Mouse (Mus musculus) heart, embryonic 10.5 days (tissue): ENCODE results near the gene Ipp. TPM values are rescaled to one million over a fixed set of nuclear protein-coding genes. Genes with fewer than 3 reads are reported as not detected.

ENCODE experiments used
- DNase-seq: peaks from one replicate; pipeline ENCODE4 v3.0.0-alpha.2; 2017; ENCODE audit warnings: low spot score
- H3K27ac ChIP-seq: fragments of 300-500 bp; sonication (generic); 2 replicates; pipeline ENCODE4 v1.5.1; 2016; ENCODE audit warnings: mild to moderate bottlenecking
- H3K27me3 ChIP-seq: fragments of 300-500 bp; sonication (generic); 2 replicates; pipeline ENCODE4 v1.6.1; 2016; ENCODE audit warnings: mild to moderate bottlenecking; ENCODE audit not compliant: poor library complexity, insufficient read depth, severe bottlenecking
- H3K36me3 ChIP-seq: fragments of 300-500 bp; sonication (generic); 2 replicates; pipeline ENCODE4 v1.6.1; 2016; ENCODE audit warnings: mild to moderate bottlenecking, moderate library complexity
- H3K4me1 ChIP-seq: fragments of 300-500 bp; sonication (generic); 2 replicates; pipeline ENCODE4 v1.6.1; 2016; ENCODE audit warnings: mild to moderate bottlenecking
- H3K4me3 ChIP-seq: fragments of 300-500 bp; sonication (generic); 2 replicates; pipeline ENCODE4 v1.5.1; 2016; ENCODE audit warnings: mild to moderate bottlenecking, moderate library complexity
- H3K9me3 ChIP-seq: fragments of 300-500 bp; sonication (generic); 2 replicates; pipeline ENCODE4 v1.6.1; 2016; ENCODE audit warnings: mild to moderate bottlenecking, moderate library complexity
- WGBS: fragments of 180-500 bp; shearing (Covaris S2); methylation state at CpG from one replicate; pipeline ENCODE4 v1.1.7; 2016; 5-methylcytosine and 5-hydroxymethylcytosine counted together
- polyA plus RNA-seq: library from polyadenylated mRNA; unstranded; fragments of >200 nt; fragmentation: Nextera tagmentation; extraction: Ambion mirVana; gene quantifications from 2 replicates; pipeline ENCODE4 v1.2.1, GENCODE M21; 2016

Gene Ipp
- polyA plus RNA-seq: 13.8 and 17.5 TPM in 2 replicates

- Histone ChIP-seq H3K4me1 (peaks cover 10% of the 10 kb centered on the region), H3K36me3 (peaks cover 9% of the 10 kb centered on the region), H3K27me3 (no peaks in the 10 kb centered on the region), H3K9me3 (no peaks in the 10 kb centered on the region), H3K4me3 (peak within 1 kb of the TSS; percentile 70), H3K27ac (peak within 1 kb of the TSS; percentile 91)
- WGBS: under 1% methylated on average over 55 of the region's 55 CpGs
- peak; percentile 97 for DNase-seq
These were observed at the start of gene Ipp for GRCm38 (mm10) chr4:116507425-116508218. Gene Ipp, plus strand, starts transcription at chr4:116507549.

DNA sequence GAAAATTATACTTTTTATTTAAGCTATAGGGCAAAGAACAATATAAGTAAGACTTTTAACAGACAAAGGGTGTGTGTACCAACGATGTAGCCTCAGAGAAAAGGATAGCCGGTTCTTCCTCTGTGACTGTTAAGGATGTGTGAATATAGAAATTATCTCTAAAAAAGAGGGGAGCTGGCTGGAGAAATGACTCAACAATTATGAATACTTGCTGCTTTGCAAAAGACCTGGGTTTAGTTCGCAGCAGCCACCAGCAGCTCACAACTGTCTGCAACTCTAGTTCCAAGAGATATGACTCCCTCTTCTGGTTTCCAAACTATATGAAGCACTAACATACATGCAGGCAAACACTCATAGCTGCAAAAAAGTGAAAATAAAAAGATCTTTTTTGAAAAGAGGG lies 45.4 kb upstream of the Ipp start:
- H3K9me3 ChIP-seq: no peaks in the 10 kb centered on the region
- peaks cover 16% of the 10 kb centered on the region for H3K4me1 ChIP-seq
- no peak for DNase-seq
- H3K4me3 ChIP-seq: no peak overlapping the region
- no peak overlapping the region for H3K27ac ChIP-seq
- H3K27me3 ChIP-seq: no peaks in the 10 kb centered on the region
- no peaks in the 10 kb centered on the region for H3K36me3 ChIP-seq
- WGBS: 90% methylated on average over 3 of the region's 3 CpGs

GRCm38 (mm10) chr4:116463231-116464125 lies 43.9 kb upstream of the Ipp start:
- DNase-seq: peak; percentile 85
- Histone ChIP-seq H3K4me1 (peaks cover 16% of the 10 kb centered on the region), H3K4me3 (peak overlapping the region; percentile 90), H3K9me3 (0 out of 2 replicates have a peak, but pooled peaks cover 2% of the 10 kb centered on the region), H3K27me3 (no peaks in the 10 kb centered on the region), H3K36me3 (no peaks in the 10 kb centered on the region), H3K27ac (peak overlapping the region; percentile 99)
- under 1% methylated on average over 74 of the region's 74 CpGs for WGBS

GRCm38 (mm10) chr4:116464126-116464981 lies 43.0 kb upstream of the Ipp start, which contains the start of gene Mast2:
Gene Mast2, minus strand, starts transcription at chr4:116464183.
- H3K36me3 ChIP-seq: no peaks in the 10 kb centered on the region
- WGBS: 16% methylated on average over 68 of the region's 68 CpGs
- peak within 1 kb of the TSS; percentile 90 for H3K4me3 ChIP-seq
- no peaks in the 10 kb centered on the region for H3K27me3 ChIP-seq
- peaks cover 16% of the 10 kb centered on the region for H3K4me1 ChIP-seq
- 0 out of 2 replicates have a peak, but pooled peaks cover 2% of the 10 kb centered on the region for H3K9me3 ChIP-seq
- peak; percentile 89 for DNase-seq
- H3K27ac ChIP-seq: peak within 1 kb of the TSS; percentile 99

GRCm38 (mm10) chr4:116481322-116481721 lies 26.0 kb upstream of the Ipp start:
- Histone ChIP-seq H3K4me3 (no peak overlapping the region), H3K4me1 (peaks cover 9% of the 10 kb centered on the region; the same call in 1 of the 2 replicates), H3K36me3 (no peaks in the 10 kb centered on the region), H3K27me3 (no peaks in the 10 kb centered on the region), H3K9me3 (no peaks in the 10 kb centered on the region), H3K27ac (no peak overlapping the region)
- no peak for DNase-seq
- 44% methylated on average over 2 of the region's 2 CpGs for WGBS

- Histone ChIP-seq H3K4me3 (no peak overlapping the region), H3K36me3 (no peaks in the 10 kb centered on the region), H3K27ac (no peak overlapping the region), H3K9me3 (no peaks in the 10 kb centered on the region), H3K4me1 (peaks cover 9% of the 10 kb centered on the region; the same call in 1 of the 2 replicates), H3K27me3 (no peaks in the 10 kb centered on the region)
- DNase-seq: no peak
- 20% methylated on average over 2 of the region's 2 CpGs for WGBS
These were observed 23.9 kb upstream of the Ipp start for GRCm38 (mm10) chr4:116483476-116483875.

DNA sequence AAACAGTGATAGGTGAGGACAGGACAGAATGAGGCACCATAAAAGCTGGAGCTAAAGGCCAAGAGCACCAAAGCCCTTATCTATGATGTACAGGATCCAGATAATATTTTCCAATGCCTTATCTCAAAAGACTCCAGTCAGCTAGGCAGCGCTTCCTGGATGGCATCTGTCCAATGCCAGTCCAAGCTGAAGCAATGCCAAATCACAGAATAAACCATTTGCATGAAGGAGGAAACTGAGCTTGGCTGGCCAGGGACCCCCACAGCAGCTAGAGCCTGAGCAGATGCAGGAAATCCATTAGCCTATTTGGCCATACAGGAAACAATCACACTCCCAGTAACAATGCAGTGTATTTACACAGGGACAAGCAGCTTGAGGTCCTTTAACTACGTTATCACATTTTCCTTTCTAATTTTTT lies 16.2 kb upstream of the Ipp start:
- DNase-seq: peak; percentile 79
- no peaks in the 10 kb centered on the region for H3K9me3 ChIP-seq
- H3K27me3 ChIP-seq: peaks cover 4% of the 10 kb centered on the region; the same call in 1 of the 2 replicates
- H3K4me3 ChIP-seq: no peak overlapping the region
- no peak overlapping the region for H3K27ac ChIP-seq
- WGBS: 41% methylated on average over 2 of the region's 2 CpGs
- H3K4me1 ChIP-seq: peaks cover 7% of the 10 kb centered on the region; the same call in 1 of the 2 replicates
- no peaks in the 10 kb centered on the region for H3K36me3 ChIP-seq

DNA sequence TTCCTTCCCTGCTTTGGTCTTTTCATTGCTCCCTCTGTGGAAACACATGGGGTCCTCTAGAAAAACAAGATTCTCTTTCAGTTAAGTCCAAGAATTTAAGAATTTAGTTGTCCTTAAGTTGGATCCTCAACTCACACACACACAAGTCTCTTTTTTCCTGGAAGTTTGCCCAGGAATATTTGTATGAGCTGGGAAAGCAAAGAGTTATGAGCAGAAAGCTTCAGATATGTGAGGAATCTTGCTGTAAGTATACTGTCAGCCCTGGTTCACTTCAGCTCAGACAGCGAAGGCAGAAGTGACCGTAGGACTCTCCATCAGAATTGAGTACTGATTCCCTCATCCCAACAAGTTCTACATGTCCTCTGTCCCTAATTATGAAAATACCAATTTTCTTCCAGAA lies 15.5 kb upstream of the Ipp start:
- Histone ChIP-seq H3K27ac (no peak overlapping the region; the same call in 1 of the 2 replicates), H3K27me3 (peaks cover 4% of the 10 kb centered on the region; the same call in 1 of the 2 replicates), H3K4me1 (peaks cover 7% of the 10 kb centered on the region; the same call in 1 of the 2 replicates), H3K36me3 (no peaks in the 10 kb centered on the region), H3K9me3 (no peaks in the 10 kb centered on the region), H3K4me3 (no peak overlapping the region)
- no peak for DNase-seq
- 66% methylated on average over 2 of the region's 2 CpGs for WGBS

- Histone ChIP-seq H3K4me1 (peaks cover 7% of the 10 kb centered on the region; the same call in 1 of the 2 replicates), H3K9me3 (no peaks in the 10 kb centered on the region), H3K27ac (no peak overlapping the region; the same call in 1 of the 2 replicates), H3K27me3 (peaks cover 4% of the 10 kb centered on the region; the same call in 1 of the 2 replicates), H3K36me3 (no peaks in the 10 kb centered on the region), H3K4me3 (no peak overlapping the region)
- no peak for DNase-seq
- WGBS: 69% methylated on average over 4 of the region's 4 CpGs
These were observed 14.9 kb upstream of the Ipp start for GRCm38 (mm10) chr4:116492460-116492859.

- no peak for DNase-seq
- H3K27ac ChIP-seq: no peak overlapping the region
- WGBS: 88% methylated on average over 5 of the region's 5 CpGs
- H3K27me3 ChIP-seq: peaks cover 3% of the 10 kb centered on the region; the same call in 1 of the 2 replicates
- no peaks in the 10 kb centered on the region for H3K9me3 ChIP-seq
- H3K36me3 ChIP-seq: no peaks in the 10 kb centered on the region
- peaks cover 7% of the 10 kb centered on the region; the same call in 1 of the 2 replicates for H3K4me1 ChIP-seq
- H3K4me3 ChIP-seq: no peak overlapping the region
These were observed 13.7 kb upstream of the Ipp start for GRCm38 (mm10) chr4:116493646-116494045.

GRCm38 (mm10) chr4:116499978-116500377 lies 7.4 kb upstream of the Ipp start:
- no peak for DNase-seq
- Histone ChIP-seq H3K4me1 (no peaks in the 10 kb centered on the region), H3K27ac (no peak overlapping the region), H3K27me3 (no peaks in the 10 kb centered on the region), H3K4me3 (no peak overlapping the region), H3K9me3 (no peaks in the 10 kb centered on the region), H3K36me3 (no peaks in the 10 kb centered on the region)
- WGBS: 76% methylated on average over 3 of the region's 3 CpGs

DNA sequence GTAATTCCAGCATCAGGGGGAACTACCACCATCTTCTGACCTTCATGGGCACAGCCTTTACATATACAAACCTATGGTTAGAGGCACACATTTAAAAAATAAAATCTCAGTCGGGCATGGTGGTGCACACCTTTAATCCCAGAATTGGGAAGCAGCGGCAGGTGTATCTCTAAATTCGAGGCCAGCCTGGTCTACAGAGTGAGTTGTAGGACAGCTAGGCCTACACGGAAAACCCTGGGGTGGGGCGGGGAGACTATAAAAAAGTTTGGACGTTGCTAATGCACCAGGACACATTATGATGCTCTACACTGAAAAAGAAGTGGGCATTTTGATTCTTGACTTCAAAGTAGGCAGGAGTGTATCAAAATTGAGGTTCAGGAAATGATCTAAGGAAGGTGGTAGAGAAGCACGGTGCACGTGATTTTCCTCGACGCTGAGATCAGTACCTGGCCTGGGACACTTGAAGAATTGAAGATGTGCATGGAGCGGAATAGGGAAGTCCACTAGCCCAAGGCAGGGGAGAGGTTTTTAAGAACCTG lies 394 bp upstream of the Ipp start:
- Histone ChIP-seq H3K9me3 (no peaks in the 10 kb centered on the region), H3K27ac (peak overlapping the region; percentile 91)

More for the DNA sequence above, 394 bp upstream of the Ipp start:
- Histone ChIP-seq H3K36me3 (peaks cover 9% of the 10 kb centered on the region), H3K27me3 (no peaks in the 10 kb centered on the region), H3K4me3 (peak overlapping the region; percentile 70), H3K4me1 (peaks cover 10% of the 10 kb centered on the region)
- no peak for DNase-seq
- WGBS: 23% methylated on average over 11 of the region's 11 CpGs
